Mouse (Mus musculus) G1E (cell line): ENCODE measurements around the gene Nol7.

Experiments
- CTCF ChIP-seq: IDR thresholded peaks from 2 replicates; pipeline ENCODE4 v1.5.1; 2012; ENCODE audit warnings: low read depth, low read length, inconsistent platforms, mixed read lengths
- GATA2 ChIP-seq: IDR thresholded peaks from 2 replicates; pipeline ENCODE4 v1.6.1; 2012; ENCODE audit warnings: low read depth, low read length, inconsistent platforms, borderline replicate concordance

GRCm38 (mm10) chr13:43444717-43445116, 46.5 kb downstream of the Nol7 start:
- TF ChIP-seq CTCF (no peak), GATA2 (no peak)
